Mouse (Mus musculus) ovary, postnatal 10 days (tissue): ENCODE measurements at regions not wholly inside any gene's neighbourhood (a gene's known extent, or its start where the extent isn't known, plus 50 kb on each side); places are given as distances from the start of the nearest gene placed in this dataset.
"Not testable (repeated sequence)": the region's sequence is repeated elsewhere in the genome, so short reads cannot be mapped to it uniquely, and the experiment has no call there.

ENCODE experiments used
- DNase-seq: peaks from one replicate; pipeline ENCODE4 v3.0.0; 2022; ENCODE audit warnings: low spot score

- no peak for DNase-seq
Observed at GRCm38 (mm10) chr2:100918122-100918521, 706.4 kb upstream of the Rag2 start.

GRCm38 (mm10) chr2:100919537-100920212 lies 704.8 kb upstream of the Rag2 start:
- DNase-seq, result no peak

- DNase-seq, result not testable (repeated sequence)
Observed at GRCm38 (mm10) chr2:100948632-100949031, 675.9 kb upstream of the Rag2 start.

- DNase-seq, result no peak
Observed at GRCm38 (mm10) chr2:100959412-100959811, 665.1 kb upstream of the Rag2 start.

GRCm38 (mm10) chr2:100964584-100964983 lies 659.9 kb upstream of the Rag2 start:
- no peak for DNase-seq

- no peak for DNase-seq
Observed at GRCm38 (mm10) chr2:100977202-100977601, 647.3 kb upstream of the Rag2 start.

- no peak for DNase-seq
Observed at GRCm38 (mm10) chr2:100982362-100982761, 642.2 kb upstream of the Rag2 start.

- DNase-seq, result no peak
Observed at GRCm38 (mm10) chr2:101015353-101015752, 609.2 kb upstream of the Rag2 start.

- DNase-seq, result no peak
Observed at GRCm38 (mm10) chr2:101019384-101019783, 605.1 kb upstream of the Rag2 start.

- no peak for DNase-seq
Observed at GRCm38 (mm10) chr2:101021515-101021914, 603.0 kb upstream of the Rag2 start.

GRCm38 (mm10) chr2:101043050-101043449 lies 581.5 kb upstream of the Rag2 start:
- DNase-seq, result no peak

- no peak for DNase-seq
Observed at GRCm38 (mm10) chr2:101062939-101063338, 561.6 kb upstream of the Rag2 start.

- no peak for DNase-seq
Observed at GRCm38 (mm10) chr2:101074990-101075389, 549.5 kb upstream of the Rag2 start.

GRCm38 (mm10) chr2:101080231-101080630 lies 544.3 kb upstream of the Rag2 start:
- DNase-seq, result no peak

- DNase-seq, result no peak
Observed at GRCm38 (mm10) chr2:101083813-101084212, 540.7 kb upstream of the Rag2 start.

- DNase-seq, result no peak
Observed at GRCm38 (mm10) chr2:101084648-101085047, 539.9 kb upstream of the Rag2 start.

GRCm38 (mm10) chr2:101107183-101107872 lies 517.2 kb upstream of the Rag2 start:
- DNase-seq, result no peak

- no peak for DNase-seq
Observed at GRCm38 (mm10) chr2:101136867-101137266, 487.7 kb upstream of the Rag2 start.

GRCm38 (mm10) chr2:101139931-101140330 lies 484.6 kb upstream of the Rag2 start:
- no peak for DNase-seq

GRCm38 (mm10) chr2:101156755-101157271 lies 467.7 kb upstream of the Rag2 start:
- DNase-seq, result no peak

- DNase-seq, result no peak
Observed at GRCm38 (mm10) chr2:101159276-101159675, 465.2 kb upstream of the Rag2 start.

- no peak for DNase-seq
Observed at GRCm38 (mm10) chr2:101165942-101166341, 458.6 kb upstream of the Rag2 start.

GRCm38 (mm10) chr2:101172806-101173205 lies 451.7 kb upstream of the Rag2 start:
- no peak for DNase-seq
